Comparison of ENCODE assay signal across 8 mouse cellular contexts in the genomic region with DNA sequence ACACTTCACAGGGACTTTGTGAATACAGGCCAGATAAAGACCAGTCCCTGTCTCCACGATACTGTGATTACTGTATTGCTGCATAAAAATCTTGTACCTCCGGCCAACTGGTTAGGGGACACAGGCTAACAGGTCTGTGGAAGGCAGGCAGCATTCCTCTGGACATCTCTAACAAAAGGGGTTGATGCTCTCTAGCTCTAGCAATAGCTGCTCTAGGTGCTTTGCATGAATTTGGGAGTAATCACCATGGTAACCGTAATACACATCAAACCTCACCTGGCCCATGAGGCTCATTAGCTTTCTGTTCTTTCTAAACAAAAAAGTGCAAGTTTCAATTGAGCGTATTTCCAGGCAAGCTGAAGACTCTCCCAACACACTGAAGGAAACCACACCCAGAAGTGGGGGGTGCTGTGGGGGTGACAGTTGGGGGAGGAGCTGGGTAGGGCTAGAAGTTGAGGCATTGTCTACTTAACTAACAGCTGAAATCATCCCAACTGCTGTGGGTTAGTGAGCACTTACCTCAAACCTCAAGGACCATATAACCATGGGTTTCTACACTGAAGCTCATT.
A peak's percentile ranks its signal among the peaks of the same experiment; 100 is the strongest.
DNase-seq lines count a peak whose midpoint lies in the region.
"Had no signal": no experiment of that assay in that cellular context is flagged by ENCODE, and none has a peak within 500 bp of the region (broad histone marks: within the 10 kb centered on the region; RNA-seq: fewer than 3 reads in every experiment).

No protein-coding gene starts in this region.

- DNase-seq in spleen, adult 12 weeks (ENCODE audit: low spot score), result peak; percentile 34
- no peak for DNase-seq in spleen, postnatal 14 days (ENCODE audit: low spot score in 2 of 2)
- peak; percentile 59 to 63 for DNase-seq in heart, adult 9 months (ENCODE audit: low spot score in 2 of 2)
- DNase-seq in lung, postnatal 36 days, result peak; percentile 64
- DNase-seq in right cerebral cortex, postnatal 10 days (ENCODE audit: low spot score in 2 of 2), result no peak
- DNase-seq in kidney, postnatal 4 days, result no peak
- DNase-seq in left cerebral cortex, adult 18-20 months (ENCODE audit: low spot score in 2 of 2), result no peak
- DNase-seq: cerebellum, adult 11-12 months had no signal

Comparison
In these comparisons a context has a peak if more than half of its experiments do, and no peak if none do; other contexts are left out.
1. DNase-seq: peak in spleen, adult 12 weeks (single experiment), heart, adult 9 months (2 of 2) and lung, postnatal 36 days (single experiment); none in spleen, postnatal 14 days (0 of 2), right cerebral cortex, postnatal 10 days (0 of 2), kidney, postnatal 4 days (0 of 2) and left cerebral cortex, adult 18-20 months (0 of 2).